Mouse (Mus musculus) erythroid progenitor cell, adult 5-6 weeks (primary cell): ENCODE data around the gene Mak. TPM values are rescaled to one million over a fixed set of nuclear protein-coding genes. Genes with fewer than 3 reads are reported as not detected.

ENCODE experiments used
- ATAC-seq: replicated peaks from 2 replicates; pipeline ENCODE4 v1.8.0; 2016; ENCODE audit warnings: moderate number of reproducible peaks, mild to moderate bottlenecking, moderate TSS enrichment, inconsistent platforms; ENCODE audit not compliant: poor library complexity, low FRiP score, severe bottlenecking
- total RNA-seq, 2 experiments: library from RNA; stranded (forward) in 1 of 2; stranded (reverse) in 1 of 2; fragments of 150-400 nt in 1 of 2; fragments of 186-747, 209-891 nt in 1 of 2; gene quantifications; 2 replicates each; pipeline versions ENCODE4 v1.2.3 to v1.2.4; 2015 to 2017; ENCODE audit warnings: low replicate concordance in 2 of 2

The Mak gene
- not detected in 2 replicates for total RNA-seq (2015; ENCODE audit: low replicate concordance)
- total RNA-seq (2017; ENCODE audit: low replicate concordance): not detected in 2 replicates

DNA sequence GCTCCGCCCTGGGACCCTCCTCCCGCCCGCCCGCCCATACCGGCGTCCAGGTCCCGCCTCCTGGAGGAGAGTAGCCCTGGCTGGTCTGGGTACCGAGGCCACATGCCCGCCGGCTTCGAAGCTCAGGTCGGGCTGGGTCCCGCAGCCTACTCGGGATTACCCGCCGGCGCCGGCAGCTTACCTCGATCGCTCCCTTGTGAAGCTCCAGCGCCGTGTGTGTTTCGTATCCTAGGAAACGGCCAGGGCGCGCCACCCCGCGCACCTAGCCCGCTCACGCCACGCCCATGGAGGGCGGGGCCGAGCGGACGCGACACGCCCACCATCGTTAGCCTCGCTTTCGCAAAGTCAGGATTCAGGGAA, at the start of gene Mak:
Gene Mak (minus strand): TSS at position 286 of the 360 bp plus-strand sequence.
- ATAC-seq: peak; percentile 92

DNA sequence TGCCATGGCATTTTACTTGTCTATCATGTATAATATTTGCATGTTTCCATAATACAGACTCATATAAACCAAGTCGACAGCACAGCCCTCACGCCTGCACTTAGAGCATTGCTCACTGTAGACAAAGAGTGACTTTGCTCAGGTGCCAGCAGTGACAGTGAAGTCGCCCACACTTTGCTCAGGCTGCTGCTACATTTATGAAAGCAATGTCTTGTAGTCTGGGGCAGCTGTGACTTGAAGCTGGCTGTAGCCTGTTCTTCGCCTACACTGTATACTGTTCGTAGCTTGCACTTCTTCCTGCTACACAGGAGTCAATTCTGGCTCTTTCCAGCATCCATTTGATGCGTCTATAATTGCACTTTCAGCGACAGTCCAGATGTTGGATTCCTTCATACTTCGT, 49.6 kb upstream of the Mak start:
- no peak for ATAC-seq

- ATAC-seq: no peak
Measured at GRCm38 (mm10) chr13:41128326-41128725, 48.8 kb upstream of the Mak start.

GRCm38 (mm10) chr13:41123666-41124225, 44.2 kb upstream of the Mak start:
- ATAC-seq: no peak

GRCm38 (mm10) chr13:41119152-41119945, 39.8 kb upstream of the Mak start:
- no peak for ATAC-seq

- no peak for ATAC-seq
Measured at GRCm38 (mm10) chr13:41113940-41114339, 34.4 kb upstream of the Mak start, which contains the start of gene Sycp2l. Gene Sycp2l (plus strand): TSS chr13:41114307.

- no peak for ATAC-seq
Measured at GRCm38 (mm10) chr13:41110935-41111334, 31.4 kb upstream of the Mak start, which contains the start of gene Gcm2. Gene Gcm2 (minus strand): TSS chr13:41111035.

DNA sequence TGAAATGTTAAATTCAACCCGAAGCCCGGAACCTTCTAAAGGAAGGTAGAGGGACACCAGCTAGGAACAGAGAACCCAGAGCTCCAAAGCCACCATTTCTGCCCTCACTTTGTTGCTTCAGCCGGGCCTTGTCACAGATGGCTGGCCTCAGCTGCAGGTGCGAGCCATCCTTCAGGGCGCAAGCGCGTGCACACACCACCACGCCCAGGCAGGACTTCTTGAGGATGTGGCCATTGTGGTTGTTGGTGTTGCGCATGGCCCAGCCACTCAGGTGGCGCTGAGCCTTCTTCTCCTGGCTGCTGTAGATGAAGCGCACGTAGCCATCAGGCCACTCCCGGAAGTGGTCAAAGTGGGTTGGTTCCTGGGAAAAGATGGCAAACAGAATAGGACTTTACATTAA, 26.0 kb upstream of the Mak start:
- ATAC-seq: no peak

DNA sequence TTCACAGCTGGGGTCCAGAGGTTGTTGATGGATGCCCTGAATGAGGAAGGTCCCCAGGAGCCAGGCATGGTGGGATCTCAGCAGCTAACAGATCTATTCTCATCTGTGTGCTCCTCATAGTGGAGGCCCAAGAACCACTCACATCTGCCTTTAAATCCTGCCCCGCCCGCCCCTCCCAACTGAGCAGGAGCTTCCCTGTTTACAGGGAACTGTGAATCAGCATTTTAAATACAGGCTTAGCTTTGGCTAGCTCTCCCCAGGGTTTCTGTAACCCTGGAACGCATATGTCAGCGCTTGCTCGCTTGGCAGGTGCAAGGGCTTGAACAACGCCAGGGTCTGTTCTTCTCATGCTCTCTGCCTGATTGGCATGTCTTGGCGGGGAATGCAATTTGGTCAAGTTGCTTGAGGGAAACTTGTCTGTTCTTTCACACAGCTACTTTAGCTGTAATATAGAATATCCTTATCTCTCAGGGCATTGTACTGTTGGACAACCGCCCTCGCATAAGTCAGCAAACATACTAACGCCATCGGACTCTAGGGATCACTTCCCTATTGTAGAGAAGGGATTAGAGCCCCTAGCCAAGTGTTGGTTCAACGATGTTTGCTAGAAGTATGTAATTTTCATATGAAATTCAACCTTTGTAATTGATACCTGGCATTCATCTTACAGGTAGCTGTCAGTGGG, 24.5 kb upstream of the Mak start:
- ATAC-seq: no peak; the same call in 1 of the 2 replicates

- no peak for ATAC-seq
Measured at GRCm38 (mm10) chr13:41100031-41100430, 20.5 kb upstream of the Mak start.

DNA sequence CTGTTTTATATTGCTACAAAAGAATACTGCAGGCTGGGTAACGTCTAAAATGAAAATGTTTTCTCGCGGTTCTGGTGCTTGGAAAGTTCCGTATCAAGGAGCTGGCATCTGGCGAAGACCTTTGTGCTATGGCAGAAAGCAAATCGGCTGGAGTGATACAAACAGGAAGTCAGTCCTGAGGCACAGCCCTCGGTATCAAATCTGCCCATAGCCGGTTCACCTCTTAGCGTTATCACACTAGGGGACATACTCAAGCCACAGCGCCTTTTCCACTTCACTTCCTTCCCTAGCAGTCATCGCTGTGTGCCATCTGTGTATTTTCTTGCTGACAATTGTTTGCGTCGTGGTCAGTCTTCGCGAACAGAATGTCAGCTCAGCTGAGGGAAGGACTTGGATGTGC, 18.8 kb upstream of the Mak start:
- ATAC-seq: no peak

DNA sequence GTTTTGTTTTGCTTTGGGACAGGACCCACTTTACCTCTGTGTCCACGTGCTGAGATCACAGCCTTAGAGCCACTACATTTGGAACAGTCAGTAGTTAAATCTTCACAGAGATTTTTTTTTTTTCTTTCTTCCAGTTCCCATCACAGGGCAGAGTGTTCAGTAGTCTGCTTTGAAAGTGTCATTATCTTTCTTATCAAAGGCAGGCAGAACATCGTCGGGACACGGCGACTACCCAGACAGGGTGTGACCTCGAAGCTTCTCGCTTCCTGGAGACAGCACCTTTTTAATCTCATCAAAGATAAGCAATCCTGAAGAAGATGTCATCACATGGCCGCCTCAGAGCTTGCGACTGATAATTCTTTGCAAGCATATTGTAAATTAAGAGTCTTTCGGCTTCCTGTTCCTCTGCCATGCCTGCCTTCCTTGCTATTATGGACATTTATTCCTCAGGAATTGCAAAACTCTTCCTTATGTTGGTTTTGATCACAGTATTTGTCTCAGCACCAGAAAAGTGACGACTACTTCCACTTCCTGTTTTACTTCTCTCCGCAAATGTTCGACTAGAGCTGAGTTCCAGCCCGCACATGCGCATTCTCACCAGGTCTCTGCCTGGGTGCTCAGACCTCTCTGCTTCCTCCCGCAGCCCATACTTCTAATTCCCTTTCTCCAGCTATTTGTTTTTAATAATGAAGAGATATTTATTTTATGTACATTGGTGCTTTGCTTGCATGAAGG, 18.0 kb upstream of the Mak start:
- ATAC-seq: no peak

GRCm38 (mm10) chr13:41094160-41094559, 14.7 kb upstream of the Mak start:
- ATAC-seq: no peak

DNA sequence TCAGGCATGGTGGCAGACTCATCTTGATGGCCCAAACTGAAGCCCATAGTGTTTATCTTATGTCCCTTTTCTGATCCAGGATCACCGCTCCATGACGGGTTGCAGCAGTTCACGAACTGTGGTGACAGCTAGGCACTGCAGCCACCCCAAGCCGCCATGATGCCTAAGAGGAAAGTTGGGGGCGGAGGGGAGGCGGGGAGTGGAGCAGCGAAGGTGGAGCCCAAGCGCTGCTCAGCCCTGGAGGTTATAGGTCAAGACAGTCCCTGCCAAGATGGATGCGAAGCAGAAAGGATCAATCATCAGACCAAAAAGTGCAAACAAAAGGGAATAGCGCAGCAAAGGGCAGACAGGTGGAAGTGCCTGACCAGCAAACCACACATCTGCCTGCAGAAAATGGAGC, 11.8 kb upstream of the Mak start:
- no peak for ATAC-seq

GRCm38 (mm10) chr13:41088746-41089145, 9.2 kb upstream of the Mak start:
- ATAC-seq: no peak

- ATAC-seq: 0 out of 2 replicates have a peak, but pooled peaks have one; percentile 70
Measured at GRCm38 (mm10) chr13:41085140-41085539, 5.6 kb upstream of the Mak start.

DNA sequence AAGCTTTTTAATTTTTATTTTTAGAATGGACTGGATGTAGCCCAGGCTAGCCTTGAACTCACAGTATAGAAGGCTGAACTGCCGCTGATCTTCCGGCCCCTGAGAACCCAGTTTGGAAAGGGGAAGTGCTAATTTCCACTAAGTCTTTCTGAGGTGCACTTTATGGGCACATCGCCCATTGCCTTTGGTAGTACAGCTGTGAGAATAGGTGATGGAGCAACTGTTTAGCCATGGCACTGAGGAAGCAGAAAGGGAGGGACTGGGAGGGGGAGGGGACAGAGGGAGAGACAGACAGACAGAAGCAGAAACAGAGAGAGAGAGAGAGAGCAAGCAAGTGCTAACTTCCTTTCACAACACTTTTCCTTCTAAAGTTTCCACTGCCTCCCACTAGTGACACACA, 5.0 kb upstream of the Mak start:
- no peak for ATAC-seq

- ATAC-seq: no peak
Measured at GRCm38 (mm10) chr13:41080700-41081099, 1.2 kb upstream of the Mak start.

- no peak for ATAC-seq
Measured at GRCm38 (mm10) chr13:41079859-41080258, 353 bp upstream of the Mak start.
